In the genomic region with DNA sequence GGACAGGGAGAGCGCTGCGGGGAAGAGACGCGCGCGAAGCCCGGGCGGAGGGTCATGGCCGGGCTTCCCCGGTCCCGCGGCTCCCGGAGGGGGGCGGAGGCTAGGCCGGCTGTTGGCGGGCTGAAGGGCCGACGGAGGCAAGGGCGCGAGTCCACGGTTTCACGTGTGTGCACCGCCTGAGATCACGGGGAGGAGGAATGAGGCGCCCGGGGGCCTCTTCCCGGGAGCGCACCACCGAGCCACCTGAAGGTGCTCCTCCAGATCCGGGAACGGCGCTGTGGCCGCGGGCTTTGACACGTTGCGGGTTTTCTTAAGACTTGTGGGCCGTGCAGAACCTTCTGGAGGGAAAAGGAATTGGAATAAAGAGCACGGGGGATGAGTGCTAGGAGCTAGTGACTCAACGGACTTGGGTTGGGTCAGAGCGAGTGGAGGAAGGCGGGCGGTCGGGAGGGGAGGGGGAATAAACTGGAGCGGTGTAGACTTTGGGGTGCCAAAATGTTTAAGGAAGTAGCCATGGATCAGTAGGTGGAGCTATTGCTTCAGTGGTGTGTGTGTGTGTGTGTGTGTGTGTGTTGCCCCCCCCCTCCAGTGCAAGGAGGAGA, we compare ENCODE assay signal across 7 mouse cellular contexts. TPM values are rescaled to one million over a fixed set of nuclear protein-coding genes. Genes with fewer than 3 reads are reported as not detected.
A peak's percentile ranks its signal among the peaks of the same experiment; 100 is the strongest.
DNase-seq lines count a peak whose midpoint lies in the region; ATAC-seq and TF ChIP-seq lines count a peak whose summit lies in the region.

No protein-coding gene starts in this region.

- H3K4me2 ChIP-seq in intestine, postnatal 0 days (replicated peaks; ENCODE audit: low read depth), result peak overlapping the region; percentile 90
- H3K4me2 ChIP-seq in limb, embryonic 11.5 days (ENCODE audit: low read depth, severe bottlenecking), result peak overlapping the region; percentile 49
- H3K4me2 ChIP-seq in midbrain, embryonic 14.5 days (ENCODE audit: low read length), result peak overlapping the region; percentile 75

- WGBS in intestine, postnatal 0 days, result under 1% methylated on average over 43 of the region's 44 CpGs
- WGBS in limb, embryonic 11.5 days, result 1% methylated on average over 27 of the region's 44 CpGs
- under 1% methylated on average over 42 of the region's 44 CpGs for WGBS in midbrain, embryonic 14.5 days

- peak overlapping the region; percentile 97 for H3K4me3 ChIP-seq in intestine, postnatal 0 days (ENCODE audit: low read depth, low read length)
- peak overlapping the region; percentile 97 for H3K4me3 ChIP-seq in limb, embryonic 11.5 days (ENCODE audit: low read depth, low read length)
- peak overlapping the region; percentile 96 for H3K4me3 ChIP-seq in midbrain, embryonic 14.5 days (replicated peaks; ENCODE audit: low read depth, low read length)

- no peaks in the 10 kb centered on the region for H3K27me3 ChIP-seq in intestine, postnatal 0 days (replicated peaks; ENCODE audit: control insufficient read depth, insufficient read depth, low read length)
- H3K27me3 ChIP-seq in limb, embryonic 11.5 days (ENCODE audit: control insufficient read depth, insufficient read depth, low read length), result no peaks in the 10 kb centered on the region
- H3K27me3 ChIP-seq in midbrain, embryonic 14.5 days (ENCODE audit: control insufficient read depth, insufficient read depth, low read length), result no peaks in the 10 kb centered on the region

- TF ChIP-seq CTCF in intestine, postnatal 0 days (IDR thresholded peaks at IDR 0.05; ENCODE audit: low read depth), result peak; percentile 76

- ATAC-seq in intestine, postnatal 0 days, result peak; percentile 62
- peak; percentile 63 for ATAC-seq in limb, embryonic 11.5 days (ENCODE audit: insufficient number of reproducible peaks, low FRiP score, low TSS enrichment, low read depth)
- peak; percentile 31 for ATAC-seq in midbrain, embryonic 14.5 days (ENCODE audit: low FRiP score, low TSS enrichment)

- 0 out of 2 replicates have a peak, but pooled peaks cover 3% of the 10 kb centered on the region for H3K4me1 ChIP-seq in intestine, postnatal 0 days (replicated peaks; ENCODE audit: control insufficient read depth, insufficient read depth, low read length)
- H3K4me1 ChIP-seq in limb, embryonic 11.5 days (ENCODE audit: control insufficient read depth, insufficient read depth, low read length), result no peaks in the 10 kb centered on the region
- H3K4me1 ChIP-seq in midbrain, embryonic 14.5 days (ENCODE audit: control insufficient read depth, insufficient read depth, low read length), result peaks cover 18% of the 10 kb centered on the region

- peak; percentile 85 for DNase-seq in adrenal gland, postnatal 10 days
- peak; percentile 77 for DNase-seq in embryo, embryonic 9.5 days (ENCODE audit: extremely low spot score)
- DNase-seq in gastrocnemius, postnatal 4 days (ENCODE audit: low spot score in 2 of 2), result peak; percentile 61 to 78
- DNase-seq in limb, embryonic 11.5 days (ENCODE audit: low spot score), result peak; percentile 75
- DNase-seq in midbrain, embryonic 14.5 days, result peak; percentile 78
- peak; percentile 54 to 62 for DNase-seq in spleen, adult 18-20 months

- no peaks in the 10 kb centered on the region for H3K9me3 ChIP-seq in intestine, postnatal 0 days (ENCODE audit: control insufficient read depth)
- H3K9me3 ChIP-seq in limb, embryonic 11.5 days (ENCODE audit: control insufficient read depth, low read length), result no peaks in the 10 kb centered on the region
- no peaks in the 10 kb centered on the region for H3K9me3 ChIP-seq in midbrain, embryonic 14.5 days (ENCODE audit: control insufficient read depth, low read length)

- H3K27ac ChIP-seq in intestine, postnatal 0 days (ENCODE audit: low read depth, low read length), result peak overlapping the region; percentile 99
- peak overlapping the region; percentile 90 for H3K27ac ChIP-seq in limb, embryonic 11.5 days (replicated peaks; ENCODE audit: low read depth, low read length)
- peak overlapping the region; percentile 97 for H3K27ac ChIP-seq in midbrain, embryonic 14.5 days (replicated peaks; ENCODE audit: low read depth, low read length)

- no peaks in the 10 kb centered on the region for H3K36me3 ChIP-seq in intestine, postnatal 0 days (ENCODE audit: control insufficient read depth, insufficient read depth)
- no peaks in the 10 kb centered on the region for H3K36me3 ChIP-seq in limb, embryonic 11.5 days (ENCODE audit: control insufficient read depth, insufficient read depth, low read length)
- no peaks in the 10 kb centered on the region for H3K36me3 ChIP-seq in midbrain, embryonic 14.5 days (ENCODE audit: control insufficient read depth, insufficient read depth, low read length)

- peak overlapping the region; percentile 95 for H3K9ac ChIP-seq in intestine, postnatal 0 days (ENCODE audit: low read depth, low read length)
- H3K9ac ChIP-seq in limb, embryonic 11.5 days (ENCODE audit: low read length), result peak overlapping the region; percentile 93
- peak overlapping the region; percentile 93 for H3K9ac ChIP-seq in midbrain, embryonic 14.5 days (replicated peaks; ENCODE audit: low read length)

RNA-seq across cellular contexts. Expression of gene Naa50, which starts 0.7 kb away (rescaled TPM):
- 10 to 100 TPM; 82.8 to 85.7 TPM for total RNA-seq in adrenal gland, postnatal 10 days (2021)
- 100 to 1,000 TPM; 214 to 254 TPM for total RNA-seq in gastrocnemius, postnatal 4 days (2021)
- polyA plus RNA-seq in intestine, postnatal 0 days (2015; fragmentation: Nextera tagmentation; extraction: Ambion mirVana), result 38.6 and 40.1 TPM in 2 replicates
- 88.1 and 97.9 TPM in 2 replicates for polyA plus RNA-seq in limb, embryonic 11.5 days (2014; fragmentation: Nextera tagmentation; extraction: Ambion mirVana)
- 39.2 and 43.7 TPM in 2 replicates for polyA plus RNA-seq in midbrain, embryonic 14.5 days (2014; fragmentation: Nextera tagmentation; extraction: Ambion mirVana)

RNA-seq across cellular contexts. Expression of gene Atp6v1a, which starts 0.8 kb away (rescaled TPM):
- total RNA-seq in adrenal gland, postnatal 10 days (2021), result 10 to 100 TPM; 91.4 to 92.3 TPM
- 10 to 100 TPM; 46.1 to 56.8 TPM for total RNA-seq in gastrocnemius, postnatal 4 days (2021)
- 60.7 and 62.6 TPM in 2 replicates for polyA plus RNA-seq in intestine, postnatal 0 days (2015; fragmentation: Nextera tagmentation; extraction: Ambion mirVana)
- polyA plus RNA-seq in limb, embryonic 11.5 days (2014; fragmentation: Nextera tagmentation; extraction: Ambion mirVana), result 52.3 and 52.5 TPM in 2 replicates
- polyA plus RNA-seq in midbrain, embryonic 14.5 days (2014; fragmentation: Nextera tagmentation; extraction: Ambion mirVana), result 126 and 149 TPM in 2 replicates

RNA-seq across cellular contexts. Expression of gene Usf3, which starts 32.8 kb away (rescaled TPM):
- 10 to 100 TPM; 19.7 to 24.1 TPM for total RNA-seq in adrenal gland, postnatal 10 days (2021)
- 10 to 100 TPM; 37.3 to 41.9 TPM for total RNA-seq in gastrocnemius, postnatal 4 days (2021)
- polyA plus RNA-seq in intestine, postnatal 0 days (2015; fragmentation: Nextera tagmentation; extraction: Ambion mirVana), result 2.1 and 2.3 TPM in 2 replicates
- 5.1 and 5.7 TPM in 2 replicates for polyA plus RNA-seq in limb, embryonic 11.5 days (2014; fragmentation: Nextera tagmentation; extraction: Ambion mirVana)
- 5.0 TPM in 2 replicates for polyA plus RNA-seq in midbrain, embryonic 14.5 days (2014; fragmentation: Nextera tagmentation; extraction: Ambion mirVana)

Comparison
In these comparisons a context has a peak if more than half of its experiments do, and no peak if none do; other contexts are left out.
1. Peak in every context shown above with its lines: DNase-seq, ATAC-seq, H3K4me3 ChIP-seq and H3K27ac ChIP-seq.